Mouse (Mus musculus) hindbrain, embryonic 11.5 days (tissue): ENCODE measurements around the gene H2-M10.3. TPM values are rescaled to one million over a fixed set of nuclear protein-coding genes. Genes with fewer than 3 reads are reported as not detected.
A peak's percentile ranks its signal among the peaks of the same experiment; 100 is the strongest.
"Not testable (repeated sequence)": the region's sequence is repeated elsewhere in the genome, so short reads cannot be mapped to it uniquely, and the experiment has no call there.

Experiments used
- ATAC-seq: fragments of 200-750 bp; cut with Nextera tagmentation; 2 replicates; pipeline ENCODE4 v1.8.0; 2017; ENCODE audit warnings: mild to moderate bottlenecking, moderate TSS enrichment, moderate library complexity; ENCODE audit not compliant: low FRiP score
- DNase-seq: peaks from one replicate; pipeline ENCODE4 v3.0.0-alpha.2; 2015; ENCODE audit warnings: low spot score
- H3K27ac ChIP-seq: fragments of 300-500 bp; sonication (generic); 2 replicates; pipeline ENCODE4 v1.5.1; 2014; ENCODE audit warnings: mild to moderate bottlenecking, low read depth, low read length
- H3K27me3 ChIP-seq: fragments of 300-500 bp; sonication (generic); 2 replicates; pipeline ENCODE4 v1.6.1; 2014; ENCODE audit warnings: mild to moderate bottlenecking, low read length, moderate library complexity, mixed read lengths; ENCODE audit not compliant: control insufficient read depth, insufficient read depth
- H3K36me3 ChIP-seq: fragments of 300-500 bp; sonication (generic); 2 replicates; pipeline ENCODE4 v1.6.1; 2014; ENCODE audit warnings: mild to moderate bottlenecking, low read length, moderate library complexity, mixed read lengths; ENCODE audit not compliant: control insufficient read depth, insufficient read depth
- H3K4me1 ChIP-seq: fragments of 300-500 bp; sonication (generic); replicated peaks from 2 replicates; pipeline ENCODE4 v1.6.1; 2014; ENCODE audit warnings: low read length, mixed read lengths; ENCODE audit not compliant: control insufficient read depth, insufficient read depth
- H3K4me2 ChIP-seq: fragments of 300-500 bp; sonication (generic); replicated peaks from 2 replicates; pipeline ENCODE4 v1.6.1; 2014; ENCODE audit warnings: mild to moderate bottlenecking, low read depth, low read length
- H3K4me3 ChIP-seq: fragments of 300-500 bp; sonication (generic); 2 replicates; pipeline ENCODE4 v1.5.1; 2014; ENCODE audit warnings: low read depth, low read length
- H3K9ac ChIP-seq: fragments of 300-500 bp; sonication (generic); 2 replicates; pipeline ENCODE4 v1.6.1; 2014; ENCODE audit warnings: low read depth, low read length
- H3K9me3 ChIP-seq: fragments of 300-500 bp; sonication (generic); 2 replicates; pipeline ENCODE4 v1.6.1; 2016; ENCODE audit warnings: low read length; ENCODE audit not compliant: control insufficient read depth
- WGBS: fragments of 180-500 bp; shearing (Covaris S2); extraction: QIAGEN DNeasy Blood & Tissue Kit; methylation state at CpG from one replicate; pipeline ENCODE4 v1.1.7; 2014; 5-methylcytosine and 5-hydroxymethylcytosine counted together
- polyA plus RNA-seq: library from polyadenylated mRNA; unstranded; fragments of >200 nt; fragmentation: Nextera tagmentation; extraction: Ambion mirVana; gene quantifications from 2 replicates; pipeline ENCODE4 v1.2.1, GENCODE M21; 2014

Gene H2-M10.3
- not detected in 2 replicates for polyA plus RNA-seq

- ATAC-seq, H3K36me3 ChIP-seq, H3K9ac ChIP-seq, H3K27me3 ChIP-seq, H3K4me1 ChIP-seq, DNase-seq, H3K4me3 ChIP-seq, H3K27ac ChIP-seq, H3K9me3 ChIP-seq, H3K4me2 ChIP-seq: not testable (repeated sequence)
- WGBS, result 98% methylated on average over 2 of the region's 2 CpGs
Observed at GRCm38 (mm10) chr17:36368317-36368716, at the start of gene H2-M10.3. H2-M10.3 (minus strand) TSS chr17:36368417.

GRCm38 (mm10) chr17:36417416-36417815 is 49.2 kb upstream of the H2-M10.3 start:
- ATAC-seq (no peak), DNase-seq (no peak)
- WGBS, result 58% methylated on average over 2 of the region's 2 CpGs

GRCm38 (mm10) chr17:36415407-36415806 is 47.2 kb upstream of the H2-M10.3 start:
- ATAC-seq, result no peak
- no peak for DNase-seq
- Histone ChIP-seq H3K9me3 (no peaks in the 10 kb centered on the region), H3K4me2 (no peak overlapping the region), H3K4me1 (no peaks in the 10 kb centered on the region), H3K27me3 (no peaks in the 10 kb centered on the region), H3K36me3 (no peaks in the 10 kb centered on the region), H3K9ac (no peak overlapping the region), H3K27ac (no peak overlapping the region), H3K4me3 (no peak overlapping the region)
- WGBS, result 75% methylated on average over 1 of the region's 1 CpGs

More at GRCm38 (mm10) chr17:36417416-36417815, 49.2 kb upstream of the H2-M10.3 start:
- Histone ChIP-seq H3K9me3 (no peaks in the 10 kb centered on the region), H3K27me3 (no peaks in the 10 kb centered on the region), H3K4me1 (no peaks in the 10 kb centered on the region), H3K36me3 (no peaks in the 10 kb centered on the region), H3K4me3 (no peak overlapping the region), H3K4me2 (no peak overlapping the region), H3K27ac (no peak overlapping the region), H3K9ac (no peak overlapping the region)

- H3K4me2 ChIP-seq, result no peak overlapping the region
- WGBS, result 91% methylated on average over 1 of the region's 1 CpGs
- H3K36me3 ChIP-seq, result no peaks in the 10 kb centered on the region
- no peaks in the 10 kb centered on the region for H3K4me1 ChIP-seq
- H3K9ac ChIP-seq, result no peak overlapping the region
- H3K9me3 ChIP-seq, result no peaks in the 10 kb centered on the region
- no peak overlapping the region for H3K27ac ChIP-seq
- ATAC-seq (no peak), DNase-seq (no peak)
- no peak overlapping the region for H3K4me3 ChIP-seq
- no peaks in the 10 kb centered on the region for H3K27me3 ChIP-seq
Observed at GRCm38 (mm10) chr17:36414361-36414760, 46.1 kb upstream of the H2-M10.3 start.

- WGBS, result 84% methylated on average over 2 of the region's 2 CpGs
- H3K4me3 ChIP-seq, result no peak overlapping the region
- H3K4me2 ChIP-seq, result no peak overlapping the region
Observed at GRCm38 (mm10) chr17:36389907-36390306, 21.7 kb upstream of the H2-M10.3 start.

GRCm38 (mm10) chr17:36362404-36362803 is 5.8 kb downstream of the H2-M10.3 start:
- not testable (repeated sequence) for H3K36me3 ChIP-seq, H3K9ac ChIP-seq, ATAC-seq

More at GRCm38 (mm10) chr17:36389907-36390306, 21.7 kb upstream of the H2-M10.3 start:
- no peak for ATAC-seq
- no peaks in the 10 kb centered on the region for H3K9me3 ChIP-seq
- no peak overlapping the region for H3K27ac ChIP-seq
- no peaks in the 10 kb centered on the region for H3K36me3 ChIP-seq
- H3K9ac ChIP-seq, result no peak overlapping the region
- no peaks in the 10 kb centered on the region for H3K27me3 ChIP-seq
- H3K4me1 ChIP-seq, result no peaks in the 10 kb centered on the region
- no peak for DNase-seq

GRCm38 (mm10) chr17:36357512-36357911 is 10.7 kb downstream of the H2-M10.3 start:
- not testable (repeated sequence) for H3K36me3 ChIP-seq, H3K9ac ChIP-seq, H3K4me1 ChIP-seq, H3K27ac ChIP-seq, H3K9me3 ChIP-seq, H3K27me3 ChIP-seq, ATAC-seq, H3K4me3 ChIP-seq, H3K4me2 ChIP-seq
- peak; percentile 52 for DNase-seq

More at GRCm38 (mm10) chr17:36362404-36362803, 5.8 kb downstream of the H2-M10.3 start:
- not testable (repeated sequence) for DNase-seq, H3K27ac ChIP-seq, H3K4me2 ChIP-seq, H3K4me1 ChIP-seq, H3K4me3 ChIP-seq, H3K27me3 ChIP-seq, H3K9me3 ChIP-seq

GRCm38 (mm10) chr17:36355763-36356162 is 12.5 kb downstream of the H2-M10.3 start:
- H3K9ac ChIP-seq, result no peak overlapping the region
- ATAC-seq (no peak), DNase-seq (no peak)
- 46% methylated on average over 3 of the region's 3 CpGs for WGBS
- H3K4me3 ChIP-seq, result no peak overlapping the region
- no peak overlapping the region for H3K27ac ChIP-seq
- H3K4me2 ChIP-seq, result no peak overlapping the region
- no peaks in the 10 kb centered on the region for H3K36me3 ChIP-seq
- H3K9me3 ChIP-seq, result no peaks in the 10 kb centered on the region
- H3K27me3 ChIP-seq, result no peaks in the 10 kb centered on the region
- no peaks in the 10 kb centered on the region for H3K4me1 ChIP-seq

GRCm38 (mm10) chr17:36355343-36355742 is 12.9 kb downstream of the H2-M10.3 start:
- H3K27ac ChIP-seq, H3K4me3 ChIP-seq, H3K9me3 ChIP-seq, H3K4me1 ChIP-seq, H3K4me2 ChIP-seq, H3K36me3 ChIP-seq, H3K27me3 ChIP-seq, H3K9ac ChIP-seq: not testable (repeated sequence)
- peak; percentile 19; the same call in 1 of the 2 replicates for ATAC-seq
- peak; percentile 58 for DNase-seq
